ENCODE assay signal across 9 mouse cellular contexts in genomic region chr2:8536842-8537241, GRCm38 (mm10).
DNase-seq lines count a peak whose midpoint lies in the region; ATAC-seq and TF ChIP-seq lines count a peak whose summit lies in the region.
"Had no signal": no experiment of that assay in that cellular context is flagged by ENCODE, and none has a peak within 500 bp of the region (broad histone marks: within the 10 kb centered on the region; RNA-seq: fewer than 3 reads in every experiment).

No protein-coding gene starts in this region.

- no peak for DNase-seq in heart, postnatal 0 days (ENCODE audit: low spot score)
- DNase-seq in heart, postnatal 14 days = no peak
- peak; percentile 39 to 75 for DNase-seq in left cerebral cortex, postnatal 14 days (ENCODE audit: low spot score in 2 of 2)
- no peak for DNase-seq in left cerebral cortex, adult 8-10 months (ENCODE audit: low spot score in 2 of 2)
- no peak for DNase-seq in Patski (ENCODE audit: low read depth, low spot score)
- DNase-seq in embryonic facial prominence, embryonic 14.5 days (ENCODE audit: low spot score) = peak; percentile 24
- DNase-seq in adrenal gland, adult 8-10 months = no peak
- DNase-seq: heart, postnatal 10 days had no signal

- H3K4me3 ChIP-seq in heart, postnatal 0 days (ENCODE audit: low read depth, low read length) = no peak overlapping the region
- no peak overlapping the region for H3K4me3 ChIP-seq in embryonic facial prominence, embryonic 14.5 days (ENCODE audit: low read depth, low read length)
- H3K4me3 ChIP-seq: liver, embryonic 15.5 days had no signal

- CTCF ChIA-PET in Patski (lab: Charles Lee) = no interaction called here

- no peak overlapping the region for H3K4me2 ChIP-seq in heart, postnatal 0 days (ENCODE audit: low read depth, low read length)
- no peak overlapping the region for H3K4me2 ChIP-seq in embryonic facial prominence, embryonic 14.5 days (ENCODE audit: low read depth, low read length)
- H3K4me2 ChIP-seq: liver, embryonic 15.5 days had no signal

- no peaks in the 10 kb centered on the region for H3K9me3 ChIP-seq in heart, postnatal 0 days (replicated peaks; ENCODE audit: control insufficient read depth, low read length)
- H3K9me3 ChIP-seq in embryonic facial prominence, embryonic 14.5 days (ENCODE audit: control insufficient read depth, low read length) = no peaks in the 10 kb centered on the region
- H3K9me3 ChIP-seq: liver, embryonic 15.5 days had no signal

- WGBS in heart, postnatal 0 days = 8% methylated on average over 1 of the region's 1 CpGs
- 4% methylated on average over 1 of the region's 1 CpGs for WGBS in embryonic facial prominence, embryonic 14.5 days

- intact Hi-C loops in heart, postnatal 14 days (cut with DNase I) = no loop called here
- intact Hi-C loops in left cerebral cortex, postnatal 14 days (cut with DNase I) = loop anchor here (10.0 kb wide), 1 partner anchor 1142 kb away; no protein-coding TSS in a partner anchor

- no peaks in the 10 kb centered on the region for H3K27me3 ChIP-seq in heart, postnatal 0 days (ENCODE audit: control insufficient read depth, insufficient read depth, low read length)
- H3K27me3 ChIP-seq in Patski = peaks cover 6% of the 10 kb centered on the region
- H3K27me3 ChIP-seq in embryonic facial prominence, embryonic 14.5 days (replicated peaks; ENCODE audit: control insufficient read depth, insufficient read depth, low read length) = no peaks in the 10 kb centered on the region
- H3K27me3 ChIP-seq: liver, embryonic 15.5 days had no signal

- no peak overlapping the region for H3K9ac ChIP-seq in heart, postnatal 0 days (replicated peaks; ENCODE audit: low read depth, low read length)
- H3K9ac ChIP-seq in embryonic facial prominence, embryonic 14.5 days (ENCODE audit: low read depth, low read length) = no peak overlapping the region
- H3K9ac ChIP-seq: liver, embryonic 15.5 days had no signal

- H3K4me1 ChIP-seq in heart, postnatal 0 days (ENCODE audit: control insufficient read depth, insufficient read depth) = no peaks in the 10 kb centered on the region
- no peaks in the 10 kb centered on the region for H3K4me1 ChIP-seq in embryonic facial prominence, embryonic 14.5 days (ENCODE audit: control insufficient read depth, insufficient read depth, low read length)
- H3K4me1 ChIP-seq: liver, embryonic 15.5 days had no signal

- in situ Hi-C loops in Patski (cut with MboI; ENCODE audit: low pct_unique_long_range_greater_than_20kb) = no loop called here

- TF ChIP-seq EP300 in heart, postnatal 0 days (IDR thresholded peaks at IDR 0.05; ENCODE audit: low read depth) = no peak

- peak; percentile 25 for TF ChIP-seq CTCF in heart, postnatal 0 days (IDR thresholded peaks at IDR 0.05; ENCODE audit: low read depth)
- TF ChIP-seq CTCF in Patski (IDR thresholded peaks at IDR 0.05) = peak; percentile 22

- no peak for ATAC-seq in heart, postnatal 0 days (ENCODE audit: insufficient read depth, low read depth)
- ATAC-seq in Patski = no peak
- ATAC-seq in embryonic facial prominence, embryonic 14.5 days (ENCODE audit: low read depth) = no peak

- POLR2A ChIA-PET in Patski (lab: Charles Lee) = no interaction called here

- no peaks in the 10 kb centered on the region for H3K36me3 ChIP-seq in heart, postnatal 0 days (replicated peaks; ENCODE audit: control insufficient read depth, insufficient read depth, low read length)
- H3K36me3 ChIP-seq in embryonic facial prominence, embryonic 14.5 days (ENCODE audit: control insufficient read depth, insufficient read depth, low read length) = no peaks in the 10 kb centered on the region
- H3K36me3 ChIP-seq: liver, embryonic 15.5 days had no signal

- H3K27ac ChIP-seq in heart, postnatal 0 days (ENCODE audit: low read depth) = no peak overlapping the region
- no peak overlapping the region for H3K27ac ChIP-seq in embryonic facial prominence, embryonic 14.5 days (replicated peaks; ENCODE audit: low read depth, low read length)
- H3K27ac ChIP-seq: liver, embryonic 15.5 days had no signal

Comparison
In these comparisons a context has a peak if more than half of its experiments do, and no peak if none do; other contexts are left out.
1. DNase-seq: peak in left cerebral cortex, postnatal 14 days (2 of 2) and embryonic facial prominence, embryonic 14.5 days (single experiment); none in heart, postnatal 0 days (single experiment), heart, postnatal 14 days (0 of 2), left cerebral cortex, adult 8-10 months (0 of 2), Patski (single experiment) and adrenal gland, adult 8-10 months (single experiment).